Mouse (Mus musculus): ENCODE results near the gene Pdzd7.
A peak's percentile ranks its signal among the peaks of the same experiment; 100 is the strongest.

Pdzd7 gene

DNA sequence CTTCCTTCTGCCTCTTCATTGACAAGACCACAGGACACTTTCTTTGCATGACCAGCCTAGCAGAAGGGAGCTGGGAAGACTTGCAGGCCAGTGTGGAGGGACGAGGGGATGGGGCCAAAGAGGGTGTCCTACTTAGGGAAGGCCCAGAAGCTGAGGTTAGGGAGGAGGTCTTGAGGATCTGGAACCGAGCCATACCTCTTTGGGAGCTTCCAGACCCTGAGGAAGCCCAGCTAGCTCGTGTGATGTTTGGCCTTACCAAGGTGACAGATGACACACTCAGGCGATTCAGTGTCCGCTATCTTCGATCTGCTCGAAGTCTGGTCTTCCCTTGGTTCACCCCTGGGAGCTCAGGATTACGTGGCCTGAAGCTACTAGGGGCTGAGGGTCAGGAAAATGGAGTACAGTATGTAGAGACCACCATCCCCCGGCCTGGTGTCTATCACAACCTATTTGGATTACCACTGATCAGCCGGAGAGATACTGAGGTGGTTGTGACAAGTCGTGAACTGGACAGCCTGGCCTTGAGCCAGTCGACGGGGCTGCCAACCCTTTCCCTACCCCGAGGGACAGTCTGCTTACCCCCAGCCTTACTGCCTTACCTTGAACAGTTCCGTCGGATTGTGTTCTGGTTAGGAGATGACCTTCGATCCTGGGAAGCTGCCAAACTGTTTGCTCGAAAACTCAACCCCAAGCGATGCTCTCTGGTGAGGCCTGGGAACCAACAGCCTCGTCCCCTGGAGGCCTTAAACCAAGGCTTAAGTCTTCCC is 37.9 kb downstream of the Pdzd7 start:
- peak; percentile 82 for DNase-seq

DNA sequence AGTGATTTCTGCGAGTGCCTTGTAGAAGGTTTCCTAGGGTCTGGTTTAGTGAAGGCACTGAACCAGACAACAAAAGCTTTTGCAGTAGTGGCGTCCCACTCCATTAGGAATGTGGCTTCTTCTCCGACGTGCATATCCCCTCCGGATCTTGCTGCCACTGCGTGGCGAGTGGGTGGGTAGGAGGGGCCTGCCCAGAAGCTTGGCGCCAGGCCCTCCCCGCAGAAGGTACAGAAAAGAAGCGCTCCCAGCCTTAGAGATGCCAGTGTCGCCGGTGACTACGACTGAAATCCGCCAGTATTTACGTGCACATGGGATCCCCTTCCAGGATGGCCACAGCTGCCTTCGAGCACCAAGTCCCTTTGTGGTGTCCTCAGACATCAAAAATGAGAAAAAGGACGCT is 38.5 kb downstream of the Pdzd7 start:
- no peak for DNase-seq

DNA sequence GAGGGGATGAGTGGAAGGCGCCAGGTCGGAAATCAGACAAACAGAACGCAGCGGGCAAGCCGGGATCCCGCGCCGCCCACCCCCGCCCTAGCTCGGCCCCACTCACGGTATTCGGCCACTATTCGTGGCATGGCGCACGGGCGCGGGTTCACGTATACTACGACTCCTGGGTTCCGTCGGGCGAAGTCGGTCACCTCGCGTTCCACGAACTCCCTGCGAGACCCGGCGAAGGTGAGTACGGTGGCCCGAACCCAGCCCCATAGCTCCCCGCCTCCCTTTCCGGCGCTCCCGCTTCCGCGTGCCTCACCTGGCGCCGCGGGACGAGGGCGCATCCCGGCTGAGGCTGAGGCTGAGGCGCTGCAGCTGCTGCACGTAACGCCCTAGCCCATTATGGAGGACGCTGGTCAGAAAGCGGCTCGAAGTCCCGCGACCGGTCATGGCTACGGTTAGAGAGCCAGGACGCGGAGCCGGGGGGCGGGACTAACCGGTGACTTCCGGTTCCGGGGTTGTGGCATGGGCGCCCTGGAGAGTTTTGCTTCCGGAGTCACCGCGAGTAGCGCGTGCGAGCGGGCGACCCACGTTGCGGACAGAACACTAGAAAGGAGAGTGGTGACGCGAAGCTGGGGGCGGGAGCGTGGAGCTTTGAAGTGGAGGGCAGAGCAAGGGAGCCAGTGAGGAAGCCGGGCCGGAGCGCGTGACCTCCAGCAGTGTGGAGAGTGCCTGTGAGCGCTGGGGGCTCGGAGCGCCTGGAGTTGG is 39.4 kb downstream of the Pdzd7 start, which contains the start of gene Mrpl43:
Mrpl43 (minus strand) TSS at position 486 of the 756 bp plus-strand sequence.
- peak; percentile 94 for DNase-seq

DNA sequence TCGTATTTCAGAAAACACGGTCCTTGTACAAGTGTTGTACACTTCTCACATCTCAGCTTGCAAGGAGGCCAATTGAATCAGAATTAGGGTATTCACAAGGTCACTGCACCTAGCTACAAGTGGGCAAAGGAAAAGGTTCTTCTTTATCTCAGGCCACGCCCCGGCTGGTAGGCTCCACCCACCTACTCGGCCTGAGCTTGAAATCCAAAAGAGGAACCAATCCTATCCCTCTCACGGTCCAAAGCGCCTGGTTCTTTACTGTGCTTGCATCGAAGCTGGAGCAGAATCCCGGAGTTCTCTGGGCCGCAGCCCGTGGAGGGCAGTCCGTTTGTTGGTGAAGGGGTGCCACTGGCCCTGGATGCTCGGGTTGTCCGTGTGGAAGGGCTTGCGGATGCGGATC is 40.1 kb downstream of the Pdzd7 start, which contains the start of gene Twnk:
Twnk (plus strand) TSS at position 220 of the 400 bp plus-strand sequence.
- peak; percentile 74 for DNase-seq

DNA sequence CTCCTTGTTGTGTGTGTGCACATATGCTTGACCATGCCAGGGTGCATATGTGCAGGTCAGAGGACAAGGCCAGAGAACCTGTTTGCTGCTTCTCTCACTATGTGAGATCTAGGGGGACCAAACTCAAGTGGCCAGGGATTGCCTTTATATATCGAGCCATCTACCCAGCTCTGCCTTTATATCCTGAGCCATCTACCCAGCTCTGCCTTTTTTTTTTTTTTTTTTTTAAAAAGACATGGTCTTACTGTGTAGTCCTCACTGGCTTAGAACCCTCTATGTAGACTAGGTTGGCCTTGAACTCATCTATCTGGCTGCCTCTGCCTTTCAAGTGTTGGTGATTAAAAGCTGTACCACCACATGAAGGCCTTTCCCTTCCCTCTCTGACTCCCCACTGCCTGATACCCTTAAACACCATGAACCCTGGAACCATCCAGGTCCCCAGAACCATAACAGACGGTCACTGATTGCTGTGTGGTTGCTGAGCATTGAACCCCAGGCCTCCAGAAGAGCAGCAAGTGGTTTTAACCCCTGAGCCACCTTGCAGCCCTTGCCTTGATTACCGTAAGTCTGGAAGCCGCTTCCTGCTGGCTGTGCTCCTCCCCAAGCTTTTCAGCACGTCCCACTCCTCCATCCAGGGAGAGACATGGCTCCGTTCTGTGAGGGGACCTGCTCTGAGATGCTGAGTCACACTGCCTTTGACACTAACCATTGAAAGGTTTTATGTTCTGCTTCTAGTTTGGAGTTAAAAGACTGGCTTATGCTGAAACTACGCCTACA is 41.6 kb downstream of the Pdzd7 start:
- DNase-seq = no peak

DNA sequence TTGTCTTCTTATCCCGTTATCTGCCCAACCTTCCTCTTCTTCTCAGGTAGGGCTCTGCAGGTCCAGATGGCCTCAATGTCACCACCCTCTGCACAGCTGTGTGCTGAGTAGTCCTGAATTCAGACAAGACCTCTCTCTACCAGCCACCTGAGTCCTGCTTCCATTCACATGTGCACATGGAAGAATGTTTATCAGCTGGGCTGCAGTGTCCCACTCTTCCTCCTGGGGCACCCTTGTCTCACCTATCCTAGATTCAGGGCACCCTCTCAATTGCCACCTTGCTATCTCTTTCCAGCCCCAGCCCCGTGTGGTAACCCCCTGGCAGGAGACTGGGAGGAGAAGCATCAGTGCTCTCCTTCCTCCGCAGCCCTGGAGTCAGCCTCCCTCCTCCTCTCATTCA is 43.2 kb downstream of the Pdzd7 start:
- DNase-seq = no peak

DNA sequence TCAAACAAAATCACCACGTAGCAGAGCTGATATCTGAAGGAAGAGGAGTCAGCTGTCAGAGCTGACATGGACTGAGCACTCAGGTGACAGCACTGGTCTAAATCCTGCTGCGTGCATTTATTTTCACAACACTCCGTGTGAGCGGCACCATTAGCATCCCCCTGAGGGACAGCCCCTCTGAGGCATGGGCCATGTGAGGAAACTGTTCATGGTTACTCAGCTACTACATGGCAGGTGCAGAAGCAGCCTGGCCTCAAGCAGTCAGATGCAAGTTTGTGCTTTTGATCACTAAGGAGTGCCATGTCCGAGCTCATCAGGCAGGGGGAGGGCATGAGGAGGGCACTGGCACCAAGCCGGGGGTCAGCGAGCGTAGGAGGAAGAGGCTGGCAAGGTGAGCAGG is 45.9 kb downstream of the Pdzd7 start:
- no peak for DNase-seq

DNA sequence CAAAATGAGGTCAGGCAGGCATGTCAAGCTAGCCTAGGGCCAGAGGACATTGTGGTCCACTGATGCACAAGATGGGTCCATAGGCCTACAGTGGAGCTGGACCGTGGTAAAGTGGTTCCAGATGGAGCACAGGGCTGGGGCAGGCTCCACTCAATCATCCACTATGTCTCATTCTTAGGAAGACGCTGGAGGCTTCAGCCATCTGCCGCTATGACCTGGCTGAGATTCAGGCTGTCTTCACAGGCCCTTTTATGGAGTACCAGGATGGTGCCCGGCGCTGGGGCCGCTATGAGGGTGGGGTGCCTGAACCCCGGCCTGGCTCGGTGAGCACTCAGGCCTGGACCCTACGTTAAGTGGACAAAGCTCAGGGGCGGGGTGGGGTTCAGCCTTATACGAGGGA is 47.7 kb downstream of the Pdzd7 start:
- DNase-seq = no peak

DNA sequence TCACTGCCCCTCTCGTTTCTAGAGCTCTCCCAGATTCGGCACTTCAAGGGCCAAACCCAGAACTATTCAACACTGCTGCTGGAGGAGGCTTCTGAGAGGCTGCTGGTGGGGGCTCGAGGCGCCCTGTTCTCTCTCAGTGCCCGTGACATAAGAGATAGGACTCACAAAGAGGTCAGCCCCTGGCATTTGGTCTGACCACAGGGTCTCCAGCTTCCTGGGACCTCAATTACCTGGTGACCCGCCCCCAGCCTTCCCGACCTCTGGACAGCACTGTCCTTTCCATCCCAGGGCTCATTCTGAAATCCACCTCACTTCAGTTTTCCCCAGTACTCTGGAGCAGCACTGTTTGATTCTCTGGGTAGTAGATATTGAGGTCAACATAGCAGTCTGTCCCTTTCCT is 52.8 kb downstream of the Pdzd7 start:
- no peak for DNase-seq

DNA sequence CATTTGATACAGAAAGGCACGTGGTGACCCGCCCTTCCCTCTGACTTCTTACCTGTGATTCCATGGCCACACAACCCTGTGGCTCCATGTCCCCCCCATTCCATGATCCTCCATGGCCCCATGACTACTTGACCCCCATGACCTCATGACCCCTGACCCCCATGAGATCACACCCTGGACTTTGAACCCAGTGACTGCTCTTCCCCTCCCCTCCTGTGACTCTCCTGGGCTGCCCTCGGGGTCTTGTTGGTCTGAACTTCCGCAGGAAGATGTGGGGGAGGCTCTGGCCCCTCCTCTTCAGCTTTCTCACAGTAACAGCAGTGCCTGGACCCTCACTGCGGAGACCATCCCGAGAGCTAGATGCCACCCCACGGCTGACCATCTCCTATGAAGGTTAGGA is 53.3 kb downstream of the Pdzd7 start:
- peak; percentile 22 for DNase-seq

DNA sequence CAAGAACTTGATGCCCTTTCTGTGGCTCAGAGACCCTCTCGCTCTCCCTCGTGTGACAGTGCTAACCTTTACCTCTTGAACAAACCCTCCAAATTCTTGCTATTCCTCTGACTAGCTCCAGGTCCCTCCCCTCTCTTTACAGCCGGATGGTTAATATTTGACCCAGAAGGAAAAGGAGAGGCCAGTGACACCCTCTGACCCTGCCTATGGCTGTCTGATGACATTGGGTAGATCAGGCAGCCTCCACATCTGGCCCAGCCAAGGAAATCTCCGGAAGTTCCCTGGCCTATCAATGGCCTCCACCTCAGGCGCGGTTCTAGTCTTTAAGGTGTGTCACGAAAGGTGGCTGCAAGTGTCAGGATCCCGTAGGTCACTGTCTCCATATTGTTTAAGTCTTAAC is 54.5 kb downstream of the Pdzd7 start:
- DNase-seq = peak; percentile 60

DNA sequence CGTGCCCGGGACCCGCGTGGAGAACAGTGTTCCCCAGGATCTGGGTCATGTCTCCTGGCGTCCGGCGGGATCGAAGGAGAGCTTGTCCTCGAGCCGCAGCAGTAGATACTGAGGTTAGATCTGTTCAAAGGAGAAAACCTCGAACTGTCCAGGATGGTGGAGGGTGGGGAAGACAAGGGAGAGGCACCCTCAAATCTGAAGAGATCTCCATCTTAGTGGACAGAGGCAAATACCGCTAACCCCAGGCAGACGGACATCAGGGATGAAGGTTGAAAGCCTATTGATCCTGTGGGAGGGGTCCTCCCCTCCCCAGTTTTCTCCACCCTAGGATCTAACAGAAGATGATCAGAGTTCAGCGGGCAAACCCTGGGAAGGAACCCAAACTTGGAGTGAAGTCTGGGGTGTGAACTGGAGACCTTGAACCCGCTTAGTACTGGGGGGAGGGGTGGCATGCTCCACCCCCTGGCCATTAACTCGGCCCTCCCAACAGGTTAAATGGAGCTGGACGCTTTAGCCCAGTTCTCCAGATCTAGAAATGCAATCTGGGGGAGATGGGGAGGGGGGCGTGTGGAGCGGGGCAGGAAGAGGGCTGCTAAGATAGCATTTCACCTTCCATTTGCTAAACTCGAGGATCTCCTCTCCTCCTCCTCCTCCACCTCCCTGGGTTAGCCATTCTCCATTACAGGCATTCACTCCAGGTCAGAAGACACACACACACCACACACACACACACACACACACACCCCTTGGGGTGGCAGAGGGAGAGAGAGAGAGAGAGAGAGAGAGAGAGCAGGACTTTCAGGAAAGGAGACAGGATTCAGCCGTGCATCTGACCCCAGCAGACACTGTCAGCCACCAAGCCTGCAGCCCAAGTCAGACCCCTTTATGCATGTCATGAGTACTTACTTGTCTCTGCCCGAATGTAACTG is 55.7 kb downstream of the Pdzd7 start:
- peak; percentile 81 for DNase-seq

DNA sequence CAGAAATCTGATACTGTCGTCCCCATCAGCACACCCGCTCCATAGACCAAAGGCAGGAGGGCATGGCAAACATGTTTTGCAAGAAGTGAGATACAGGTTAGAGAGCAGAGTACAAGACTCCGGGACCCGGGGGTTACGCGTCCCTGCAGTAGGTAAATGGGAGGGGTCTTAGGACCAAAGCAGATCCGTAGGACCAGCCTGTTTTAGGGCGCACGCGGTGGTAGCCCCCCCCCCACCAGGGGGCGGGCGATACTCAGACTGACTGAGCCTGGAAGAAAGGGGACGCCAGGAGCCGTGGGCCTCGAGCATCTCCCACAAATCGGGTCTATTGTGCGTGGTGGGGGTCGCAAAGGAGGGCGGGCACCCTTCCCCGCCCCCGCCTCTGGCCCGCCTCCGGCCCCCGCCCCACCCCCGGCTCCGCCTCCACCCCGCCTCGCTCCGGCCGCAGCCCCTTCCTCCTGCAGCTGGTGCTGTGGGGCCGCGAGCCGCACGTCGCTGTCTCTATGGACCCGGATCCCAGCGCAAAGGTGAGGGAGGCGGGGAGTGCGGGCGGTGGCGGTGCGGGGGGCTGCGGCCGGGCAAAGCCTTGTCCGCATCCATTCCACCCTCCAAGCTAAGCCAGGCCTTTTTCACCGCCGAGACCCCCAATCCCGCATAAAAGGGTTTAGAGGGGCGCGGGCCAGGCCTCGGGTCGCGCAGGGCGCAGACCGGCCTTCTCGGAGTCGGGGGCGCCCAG is 56.5 kb downstream of the Pdzd7 start, which contains the start of gene Sema4g:
Sema4g (plus strand) TSS at position 271 of the 736 bp plus-strand sequence.
- peak; percentile 31 for DNase-seq

DNA sequence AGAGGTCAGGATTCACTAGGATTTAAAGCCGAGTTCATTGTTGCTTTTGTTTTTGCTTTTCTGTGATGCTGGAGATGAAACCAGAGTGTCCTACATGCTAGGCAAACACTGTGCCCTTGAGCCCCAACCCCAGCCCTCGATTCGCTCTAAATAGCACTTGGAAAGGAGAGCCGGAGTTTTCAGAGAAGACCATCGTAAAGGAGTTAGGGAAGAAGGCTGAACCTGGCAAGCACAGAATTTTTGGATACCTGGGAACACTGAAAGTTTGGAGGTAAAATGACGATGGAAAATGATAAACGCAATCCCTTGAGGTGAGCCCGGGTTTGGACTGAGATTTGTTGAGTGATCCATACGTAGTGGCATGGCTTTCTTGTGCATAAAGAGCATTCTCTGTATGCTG is 57.2 kb downstream of the Pdzd7 start:
- DNase-seq = no peak

DNA sequence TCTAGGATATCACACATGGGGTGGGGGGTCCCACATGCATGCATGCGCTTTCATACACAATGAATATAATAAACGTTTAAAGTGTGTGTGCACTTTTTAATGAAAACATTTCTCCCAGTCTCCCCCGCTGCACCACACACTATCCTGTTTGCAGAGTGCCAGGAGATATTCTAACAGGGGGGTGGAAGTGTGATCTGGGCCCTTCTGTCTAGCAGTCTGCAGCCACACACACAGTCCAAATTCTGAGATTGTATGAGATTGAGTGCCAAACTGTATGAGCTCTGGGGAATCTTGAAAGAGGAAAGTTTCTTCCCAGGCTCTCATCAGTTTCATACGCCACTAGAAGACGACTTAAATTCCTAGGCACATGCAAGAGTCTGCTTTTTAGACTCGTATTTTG is 57.7 kb downstream of the Pdzd7 start:
- no peak for DNase-seq

DNA sequence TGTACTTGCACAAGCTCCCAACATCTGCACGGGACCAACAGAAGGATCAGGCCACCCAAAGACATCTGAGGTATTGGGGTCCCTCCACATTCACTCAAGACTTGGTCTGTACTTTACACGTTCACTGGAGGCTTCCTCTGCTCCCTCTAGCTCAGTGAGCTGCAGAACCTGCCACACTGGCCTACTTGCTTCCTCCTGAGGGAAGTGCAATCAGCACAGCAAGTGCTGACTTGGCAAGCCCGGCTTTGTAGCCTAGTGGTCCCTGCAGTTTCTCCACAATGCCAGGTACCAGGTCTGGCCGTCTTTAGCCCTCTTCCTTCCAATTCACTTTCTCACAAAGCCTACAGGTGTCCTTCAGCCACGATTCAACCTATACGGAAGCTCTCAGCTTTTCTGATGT is 58.5 kb downstream of the Pdzd7 start:
- peak; percentile 5 for DNase-seq

DNA sequence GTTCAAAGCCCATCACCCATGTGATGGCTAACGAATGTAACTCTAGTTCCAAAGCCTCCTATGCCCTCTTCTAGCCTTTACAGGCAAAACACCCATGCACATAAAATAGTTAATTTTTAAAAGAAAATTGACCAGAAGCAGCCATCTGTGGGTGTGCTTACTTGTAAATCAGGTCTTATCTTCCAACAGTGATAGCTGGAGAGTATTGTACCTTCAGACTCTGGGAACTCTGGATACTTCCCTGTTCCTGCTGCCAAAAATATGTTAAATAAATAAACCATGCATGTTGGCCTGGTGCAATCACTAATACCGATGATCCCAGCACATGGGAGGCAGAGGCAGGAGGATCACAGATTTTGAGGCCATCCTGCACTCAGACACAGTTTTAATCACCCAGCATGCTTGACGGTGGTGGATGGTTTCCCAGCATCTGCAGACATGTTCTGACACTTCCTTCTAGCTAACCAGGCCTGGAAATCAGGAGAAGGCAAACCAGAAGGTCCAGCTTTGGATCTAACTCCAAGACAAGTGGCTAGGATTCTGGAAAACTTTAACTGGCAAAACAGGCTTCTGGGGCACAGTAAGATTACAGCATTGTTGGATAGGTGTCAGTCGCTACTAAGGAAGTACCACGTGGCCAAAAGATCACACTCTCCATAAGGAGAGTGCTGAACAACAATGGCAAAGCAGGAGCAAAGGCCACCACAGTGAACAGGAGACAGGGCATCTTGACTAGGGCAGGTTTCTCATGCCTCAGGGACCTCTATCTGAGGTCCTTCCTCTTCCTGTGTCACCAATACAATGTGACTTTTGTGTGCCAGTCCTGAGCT is 60.1 kb downstream of the Pdzd7 start:
- DNase-seq = peak; percentile 41

DNA sequence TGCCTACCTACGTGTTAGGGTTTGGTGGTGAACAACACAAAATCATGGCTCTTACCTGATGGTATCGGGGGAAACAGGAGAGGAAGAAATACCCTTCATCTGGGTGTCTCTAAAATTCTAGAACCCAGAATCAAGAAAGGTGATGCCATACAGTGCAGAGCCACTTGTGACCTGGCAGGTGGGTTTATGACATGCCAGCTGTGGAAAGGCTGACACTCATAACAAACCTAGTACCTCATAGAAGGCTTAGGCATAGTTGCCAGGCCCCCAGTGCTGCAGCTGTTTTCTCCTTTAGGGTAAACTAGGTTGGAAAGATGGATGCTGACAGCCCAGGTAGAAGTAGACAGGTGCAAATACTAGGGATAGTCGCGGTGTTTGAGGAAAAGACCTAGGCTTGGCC is 61.1 kb downstream of the Pdzd7 start:
- no peak for DNase-seq

DNA sequence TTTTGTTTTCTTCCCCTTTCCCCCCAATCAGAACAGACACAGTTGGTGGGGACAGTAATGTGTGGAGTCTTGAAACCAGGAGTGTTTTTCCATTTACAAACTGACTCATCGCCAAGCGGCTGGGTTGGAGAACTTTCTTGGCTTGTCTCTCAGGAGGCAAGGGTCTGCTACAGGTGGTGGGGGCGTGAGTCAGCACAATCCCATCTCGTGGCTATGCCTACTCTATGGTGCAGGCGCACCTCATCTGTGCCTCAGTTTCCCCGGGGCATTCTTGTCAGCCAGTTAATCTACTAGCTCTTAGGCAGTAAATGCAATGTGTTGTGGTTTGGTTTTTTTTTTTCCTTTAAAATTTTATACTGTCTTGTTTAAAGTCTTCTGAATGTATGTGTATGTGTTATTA is 62.2 kb downstream of the Pdzd7 start:
- peak; percentile 17 for DNase-seq

DNA sequence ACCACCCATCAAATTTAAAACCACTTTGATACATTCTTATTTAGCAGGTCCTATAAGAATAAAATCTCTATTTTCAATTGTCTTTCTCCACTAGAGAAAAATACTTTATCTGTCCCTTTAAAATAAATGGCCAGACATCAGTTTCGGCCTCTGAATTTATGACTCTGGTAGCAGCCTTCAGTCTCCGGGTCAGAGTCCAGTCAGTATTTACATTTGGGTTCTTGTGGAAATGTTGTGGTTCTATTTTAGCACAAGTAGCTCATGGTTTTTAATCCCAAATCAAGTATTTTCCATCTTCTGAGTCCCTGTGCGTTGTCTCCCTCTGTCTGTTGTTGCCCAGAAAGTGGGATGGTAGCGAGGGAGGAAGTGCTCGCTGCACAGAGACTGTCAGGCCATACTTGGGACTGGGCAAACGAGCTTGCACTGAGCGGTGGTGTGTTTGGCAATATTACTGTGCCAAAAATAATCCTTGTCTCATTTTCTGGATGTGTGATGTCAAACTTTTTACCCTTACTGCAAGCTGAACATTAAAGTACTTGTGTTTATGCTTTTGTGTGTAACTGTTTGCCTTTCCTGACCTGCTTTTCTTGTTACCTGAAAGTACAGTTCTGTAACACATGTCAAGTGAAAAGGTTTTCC is 62.9 kb downstream of the Pdzd7 start:
- DNase-seq = peak; percentile 6

Data from kidney, adult 11 months (tissue).